Mouse (Mus musculus) MEL (cell line): ENCODE measurements around the gene Slc22a20.

Experiments used
- CTCF ChIP-seq, 3 experiments: IDR thresholded peaks in 2 of 3; conservative IDR thresholded peaks in 1 of 3; 2 replicates each; pipeline ENCODE4 v1.5.1; 2011 to 2012; ENCODE audit warnings: low read length in 3 of 3, low read depth in 2 of 3, mild to moderate bottlenecking in 2 of 3, improper control_type of control experiment in 1 of 3, inconsistent platforms in 1 of 3, mixed read lengths in 1 of 3, moderate library complexity in 1 of 3; ENCODE audit not compliant: control insufficient read depth in 1 of 3, insufficient read depth in 1 of 3, poor library complexity in 1 of 3, severe bottlenecking in 1 of 3
- USF1 ChIP-seq: IDR thresholded peaks from 2 replicates; pipeline ENCODE4 v1.6.1; 2014; ENCODE audit warnings: low read depth, mild to moderate bottlenecking, inconsistent platforms, low read length, improper control_type of control experiment, moderate library complexity

DNA sequence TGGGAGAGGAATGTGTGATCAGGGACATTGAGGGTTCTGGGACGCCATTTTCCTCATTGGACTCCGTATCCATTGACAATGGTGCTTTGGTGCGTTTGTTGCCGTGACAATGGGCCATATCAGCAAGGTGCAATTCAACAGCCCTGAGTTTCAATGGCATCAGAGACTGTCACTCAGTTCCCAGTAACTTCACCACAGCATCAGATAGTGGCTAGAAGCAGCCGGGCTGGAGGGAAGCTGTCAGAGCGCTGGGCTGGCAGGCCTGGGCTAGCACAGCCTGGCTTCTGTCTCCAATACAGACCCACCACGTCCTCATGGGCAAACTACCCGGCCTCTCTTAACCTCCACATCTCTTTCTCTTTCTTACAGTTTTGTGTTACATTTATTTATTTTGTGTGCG lies 5.5 kb downstream of the Slc22a20 start:
- TF ChIP-seq CTCF (IDR thresholded peaks at IDR 0.05 in 2 of 3, conservative IDR thresholded peaks at IDR 0.05 in 1 of 3; ENCODE audit: control insufficient read depth in 1 of 3, insufficient read depth in 1 of 3, low read depth in 2 of 3, low read length in 3 of 3, poor library complexity in 1 of 3, severe bottlenecking in 1 of 3): no peak
- no peak for TF ChIP-seq USF1
